Mouse (Mus musculus) ES-Bruce4 (cell line): ENCODE results near the gene Ube4b.

Experiments
- CTCF ChIP-seq: IDR thresholded peaks from one replicate; pipeline ENCODE4 v1.8.1; 2011; ENCODE audit warnings: low read depth, low read length
- EP300 ChIP-seq: IDR thresholded peaks from 2 replicates; pipeline ENCODE4 v1.6.1; 2011; ENCODE audit warnings: low read depth, low read length; ENCODE audit not compliant: insufficient read depth
- POLR2A ChIP-seq: IDR thresholded peaks from one replicate; pipeline ENCODE4 v1.8.1; 2011; ENCODE audit warnings: low read length; ENCODE audit not compliant: insufficient read depth

DNA sequence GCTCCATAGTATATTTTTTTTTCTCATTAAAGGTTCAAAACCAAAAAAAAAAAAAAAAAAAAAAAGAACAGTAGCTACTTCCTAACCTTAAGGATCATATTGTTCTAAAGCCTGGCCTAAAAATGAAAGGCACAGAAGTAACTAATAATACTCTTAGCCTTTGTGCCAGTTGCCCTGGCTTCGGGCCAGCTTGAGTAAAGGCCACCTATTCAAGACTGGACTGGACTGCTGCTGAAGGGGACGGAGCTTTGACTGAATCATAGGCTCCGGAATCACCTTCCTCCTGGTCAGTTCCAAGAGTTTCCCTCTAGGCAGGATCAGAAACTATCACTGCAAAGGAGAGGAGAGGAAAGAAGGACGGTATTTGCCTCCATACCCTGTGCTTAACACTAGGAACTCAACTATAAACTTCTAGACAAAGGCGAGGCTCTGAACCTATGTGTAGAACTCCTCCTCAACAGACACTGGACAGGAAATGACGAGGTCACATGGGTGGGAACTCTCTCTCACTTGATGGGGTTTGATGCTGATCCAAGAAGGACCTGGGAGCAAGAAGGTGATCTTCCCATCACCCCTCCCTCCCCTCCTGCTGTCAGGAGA is 31.4 kb upstream of the Ube4b start:
- no peak for TF ChIP-seq CTCF
- no peak for TF ChIP-seq POLR2A
- no peak for TF ChIP-seq EP300
